Mouse (Mus musculus) mature B cell (primary cell): ENCODE results near the gene Krr1.
"Not testable (repeated sequence)": the region's sequence is repeated elsewhere in the genome, so short reads cannot be mapped to it uniquely, and the experiment has no call there.

ENCODE experiments used
- in situ Hi-C: fragments of 300-500 bp; cut with MboI; formaldehyde crosslinking; loops from 2 replicates; pipeline ENCODE4 v1.14.3; 2019

Gene Krr1

GRCm38 (mm10) chr10:111977584-111977983, 5.1 kb downstream of the Krr1 start:
- in situ Hi-C loops = loop anchor here (5.0 kb wide), 1 partner anchor 125 kb away; no protein-coding TSS in a partner anchor

GRCm38 (mm10) chr10:111983070-111983469, 10.6 kb downstream of the Krr1 start:
- in situ Hi-C loops = no loop called here

GRCm38 (mm10) chr10:111986453-111986852, 14.0 kb downstream of the Krr1 start:
- in situ Hi-C loops = no loop called here

DNA sequence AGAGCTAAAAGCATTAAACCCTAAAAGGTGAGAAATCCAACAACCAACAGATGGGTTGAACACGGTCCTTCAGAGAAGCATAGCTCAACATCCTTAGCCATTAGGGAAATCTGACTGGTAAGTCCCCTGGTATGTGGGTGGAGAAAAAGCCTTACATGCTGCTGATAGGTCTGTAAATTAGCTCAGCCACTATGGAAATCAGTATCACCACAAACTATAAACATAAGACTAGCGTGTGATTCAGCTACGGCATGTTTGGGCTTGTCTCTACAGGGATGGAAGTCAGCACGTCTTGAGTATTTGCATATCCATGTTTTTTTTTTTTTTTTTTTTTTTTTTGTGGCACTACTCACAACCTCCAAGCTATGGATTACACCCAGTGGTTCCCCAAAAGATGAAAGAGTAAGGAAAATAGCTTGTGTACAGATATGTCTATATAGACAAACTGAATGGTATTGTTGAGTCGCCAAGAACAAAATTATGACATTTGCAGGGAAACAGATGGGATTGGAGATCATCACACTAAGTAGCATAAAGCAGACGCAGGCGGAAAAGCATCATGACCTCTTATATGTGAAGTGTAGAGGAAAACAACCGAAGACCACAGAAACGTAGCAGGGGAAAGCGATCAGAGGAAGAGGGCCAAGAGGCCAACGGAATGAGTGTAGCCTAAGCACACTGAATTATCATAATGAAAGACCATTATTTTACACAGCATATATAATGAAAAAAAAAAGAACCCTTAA, 23.5 kb downstream of the Krr1 start:
- in situ Hi-C loops = no loop called here

DNA sequence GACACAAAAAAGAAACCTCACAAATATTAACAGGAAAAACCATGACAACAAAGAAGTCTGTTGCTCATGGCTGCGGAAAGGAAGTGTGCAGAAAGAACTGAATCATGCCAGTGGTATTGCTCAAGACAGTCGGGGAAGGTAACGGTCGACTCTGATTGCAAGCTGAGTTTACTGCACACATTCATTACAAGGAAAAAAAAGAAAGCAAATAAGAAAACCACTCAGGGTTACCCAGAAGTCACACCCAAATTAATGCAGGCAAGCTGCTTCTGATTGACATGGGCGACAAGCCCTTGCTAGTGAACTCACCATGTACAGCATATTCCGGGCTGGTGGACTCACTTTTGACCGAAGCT, 24.1 kb downstream of the Krr1 start:
- in situ Hi-C loops = no loop called here

DNA sequence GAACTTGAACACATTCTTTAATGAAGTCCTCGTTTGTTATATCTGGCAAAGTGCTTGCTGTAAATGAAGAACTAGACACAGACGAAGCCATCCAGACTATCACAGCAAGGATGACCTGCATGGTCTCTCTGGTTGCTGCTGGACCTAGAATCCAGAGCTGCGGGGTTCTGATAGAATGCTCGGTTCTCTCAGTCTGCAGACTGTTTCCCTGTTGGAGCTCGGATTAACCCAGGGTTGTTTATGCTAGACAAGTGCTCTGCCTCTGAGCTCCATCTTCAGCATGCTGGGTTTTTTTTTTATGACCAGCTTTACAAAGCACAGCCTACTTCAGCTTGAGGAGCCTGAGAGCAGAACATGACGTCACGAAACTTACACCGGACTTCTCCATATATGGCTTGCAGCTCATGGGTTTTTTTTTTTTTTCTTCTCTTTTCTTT, 24.5 kb downstream of the Krr1 start:
- in situ Hi-C loops = no loop called here

DNA sequence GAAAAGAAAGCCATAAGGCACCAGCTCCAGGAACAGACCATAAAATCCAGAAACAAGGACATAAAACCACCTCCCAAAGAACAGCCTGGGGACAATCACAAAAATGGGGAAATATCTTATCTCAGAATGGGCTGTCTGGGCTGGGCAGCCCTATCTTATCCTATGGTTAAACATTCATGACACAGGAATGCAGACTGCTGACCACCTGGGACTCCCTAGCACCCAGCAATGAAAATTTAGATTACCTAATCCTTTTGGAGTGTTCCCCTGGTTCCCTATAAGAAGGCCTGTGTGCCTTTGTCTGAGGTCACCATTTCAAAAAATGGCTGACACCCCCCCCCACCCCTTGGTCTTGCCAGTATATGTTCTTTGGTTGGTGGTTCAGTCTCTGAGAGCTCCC, 25.2 kb downstream of the Krr1 start:
- in situ Hi-C loops = no loop called here

DNA sequence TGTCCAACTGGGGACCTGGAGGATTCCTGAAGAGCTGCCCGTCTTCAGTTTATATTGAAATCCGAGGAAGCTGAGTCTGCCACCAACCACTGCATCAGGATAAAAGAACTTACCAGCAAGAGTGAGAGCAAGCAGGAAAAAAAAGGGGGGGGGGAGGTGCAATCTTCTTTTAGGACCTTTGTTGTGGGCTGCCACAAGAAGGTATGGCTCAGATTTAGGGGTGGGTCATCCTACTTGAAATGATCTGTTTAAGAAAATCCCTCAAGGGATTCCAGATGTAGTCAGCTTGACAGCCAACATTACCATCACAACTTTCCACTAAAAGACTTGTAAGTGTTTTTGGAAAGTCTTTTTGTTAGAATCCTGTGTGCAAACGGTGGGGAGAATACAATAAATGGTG, 27.3 kb downstream of the Krr1 start:
- in situ Hi-C loops = no loop called here

GRCm38 (mm10) chr10:112000568-112000967, 28.1 kb downstream of the Krr1 start:
- in situ Hi-C loops = no loop called here

DNA sequence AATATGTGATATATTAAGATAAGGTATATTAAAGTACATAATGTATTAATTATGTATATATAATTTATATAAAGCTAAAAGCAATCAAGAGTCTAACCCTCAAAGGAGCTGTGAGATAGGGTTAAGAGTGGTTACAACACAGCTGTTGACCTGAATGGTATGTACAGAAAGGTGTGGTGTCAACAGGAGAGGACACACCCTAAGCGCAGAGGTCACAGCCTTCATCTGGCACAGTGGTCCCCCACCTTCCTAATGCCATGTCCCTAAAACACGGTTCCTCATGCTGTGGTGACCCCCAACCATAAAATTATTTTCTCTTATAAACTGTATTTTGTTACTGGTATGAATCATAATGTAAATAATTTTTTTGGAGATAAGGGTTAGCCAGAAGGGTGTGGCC, 28.9 kb downstream of the Krr1 start:
- in situ Hi-C loops = no loop called here

GRCm38 (mm10) chr10:112001756-112002520, 29.5 kb downstream of the Krr1 start:
- in situ Hi-C loops = no loop called here

DNA sequence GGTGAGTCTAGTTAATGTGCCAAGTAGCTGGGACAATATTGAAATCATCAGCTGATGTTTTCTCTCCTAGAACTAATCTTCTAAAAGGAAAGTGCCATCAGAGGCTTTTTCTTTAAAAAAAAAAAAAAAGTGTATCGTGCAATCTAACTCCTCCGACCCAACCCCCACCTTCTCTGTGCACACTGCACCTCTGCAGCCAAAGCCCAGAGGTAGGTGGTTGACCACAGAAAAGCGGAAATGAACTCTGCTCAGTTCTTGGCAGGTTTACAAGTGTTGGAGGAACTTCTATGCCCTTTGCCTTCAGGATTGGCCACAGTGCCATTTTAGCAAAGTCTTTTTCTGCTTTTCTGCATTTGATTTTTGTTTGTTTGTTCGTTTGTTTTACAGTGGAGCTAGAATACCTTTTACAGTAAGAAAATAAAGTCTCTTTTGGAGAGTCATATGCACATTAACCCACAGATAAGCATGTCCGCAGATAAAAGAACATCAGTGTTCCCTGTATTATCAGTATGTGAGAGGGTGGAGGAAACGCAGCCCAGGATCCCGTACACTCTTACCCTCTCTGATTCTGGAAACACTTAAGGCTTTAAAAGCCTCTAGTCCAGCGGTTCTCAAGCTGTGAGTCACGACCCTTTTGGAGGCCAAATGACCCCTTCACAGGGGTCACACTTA, 30.2 kb downstream of the Krr1 start, which contains the start of gene Glipr1:
TSS of gene Glipr1 (minus strand) at position 88 of the 672 bp plus-strand sequence.
- in situ Hi-C loops = no loop called here

GRCm38 (mm10) chr10:112009511-112009910, 37.0 kb downstream of the Krr1 start:
- in situ Hi-C loops = not testable (repeated sequence)

DNA sequence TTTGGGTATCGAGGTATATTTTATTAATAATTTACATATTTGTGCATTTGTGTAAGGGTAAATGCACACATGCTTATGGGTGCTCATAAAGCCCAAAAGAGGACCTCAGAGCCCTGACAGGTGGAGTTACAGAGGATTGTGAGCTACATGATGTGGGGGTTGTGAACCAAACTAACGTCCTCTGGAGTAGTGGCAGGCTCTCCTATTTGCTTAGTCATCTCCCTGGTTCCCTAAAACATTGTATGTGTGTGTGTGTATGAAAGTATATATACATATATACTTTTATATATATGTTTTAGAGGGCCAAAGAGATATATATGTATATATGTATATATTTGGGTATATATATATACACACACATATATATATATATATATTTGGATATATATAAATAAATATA, 51.1 kb downstream of the Krr1 start:
- in situ Hi-C loops = no loop called here

DNA sequence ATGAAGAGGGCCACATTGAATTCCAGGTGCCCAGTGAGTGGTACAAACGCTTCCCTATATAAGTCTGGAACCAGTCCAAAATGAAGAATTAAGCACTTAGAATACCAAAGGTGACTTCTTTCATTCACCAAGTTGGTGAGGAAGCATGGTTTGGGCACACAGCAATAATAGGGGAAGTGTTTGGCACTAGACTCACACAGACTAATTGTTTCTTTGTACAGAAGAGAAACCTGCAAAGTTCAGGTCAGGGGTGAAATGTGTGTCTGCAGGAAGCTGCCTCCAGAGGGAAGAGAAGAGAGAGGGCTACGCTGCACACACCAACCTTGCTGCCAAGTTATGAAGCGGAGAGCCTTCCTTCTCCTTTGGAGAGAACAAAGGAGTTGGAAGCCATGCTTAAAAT, 56.2 kb downstream of the Krr1 start:
- in situ Hi-C loops = not testable (repeated sequence)
